Mouse (Mus musculus) left cerebral cortex, postnatal 10 days (tissue): ENCODE results near the gene Ctdsp2. TPM values are rescaled to one million over a fixed set of nuclear protein-coding genes. Genes with fewer than 3 reads are reported as not detected.
A peak's percentile ranks its signal among the peaks of the same experiment; 100 is the strongest.

Experiments used
- DNase-seq, 2 experiments: peaks; one replicate each; pipeline ENCODE4 v3.0.0; 2021 to 2022; ENCODE audit warnings: low spot score in 2 of 2, mixed read lengths in 1 of 2; ENCODE audit errors: extremely low spot score in 1 of 2
- intact Hi-C: fragments of 180-260 bp; cut with DNase I; formaldehyde crosslinking; loops from one replicate; pipeline ENCODE4 v1.15.1; 2025
- microRNA-seq: library from miRNA; unstranded; fragments of <30 nt; microRNA quantifications from one replicate; pipeline ENCODE4 v1.2.0, GENCODE M21; 2022
- total RNA-seq, 2 experiments: library from RNA; stranded (reverse); gene quantifications; 2 replicates each; pipeline ENCODE4 v1.2.3; 2021

The Ctdsp2 gene
- total RNA-seq, 2 experiments from 2014 or later = 54.2 to 62.9 TPM

DNA sequence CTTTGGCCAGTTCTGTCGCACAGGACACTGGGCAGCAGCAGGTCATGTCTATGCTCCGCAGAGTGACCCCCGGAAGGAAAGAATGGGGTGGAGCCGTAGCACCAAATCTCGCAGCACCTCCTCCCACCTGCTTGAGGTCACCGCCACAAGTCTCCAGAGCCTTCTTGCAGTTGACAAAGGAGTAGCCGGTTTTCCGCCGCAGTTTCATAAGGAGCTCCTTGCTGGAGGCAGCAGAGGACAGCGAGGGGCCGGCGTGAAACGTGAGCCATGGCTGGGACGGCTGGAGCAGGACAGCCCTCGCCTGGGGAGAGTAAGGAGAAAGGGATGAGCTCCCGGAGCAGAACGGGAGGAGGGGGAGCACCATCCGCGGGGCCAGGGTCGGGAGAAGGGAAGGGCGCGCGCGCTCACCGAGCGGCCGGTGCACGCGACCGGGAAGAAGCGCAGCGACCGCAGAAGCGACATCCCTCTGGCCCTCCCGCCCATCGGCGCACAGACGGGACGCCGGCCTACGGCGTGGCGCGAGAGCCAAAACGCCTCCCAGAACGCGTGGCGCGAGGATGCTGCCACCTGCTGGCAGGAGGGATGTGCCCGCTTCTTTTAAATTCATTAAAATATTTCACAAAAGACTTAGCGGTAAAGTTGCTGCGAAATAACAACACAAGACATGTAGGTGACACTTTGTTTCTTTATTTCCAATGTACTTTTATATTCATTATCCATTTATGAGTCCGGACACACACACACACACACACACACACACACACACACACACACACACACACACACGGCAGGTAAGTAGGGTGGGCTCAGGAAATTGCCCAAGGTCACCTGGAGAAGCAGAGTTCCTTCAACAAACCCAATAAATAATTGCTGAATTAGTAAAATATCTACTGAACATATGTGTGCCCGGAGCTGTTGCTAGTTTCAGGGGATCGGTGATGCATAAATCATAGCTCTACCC lies 52.1 kb downstream of the Ctdsp2 start, which contains the start of gene Tsfm:
Tsfm (minus strand) TSS at position 505 of the 961 bp plus-strand sequence.
- DNase-seq = peak; percentile 81 to 94
- intact Hi-C loops = loop anchor here (2.0 to 5.0 kb wide), 2 partner anchors 38 to 112 kb away; no protein-coding TSS in a partner anchor

- DNase-seq = no peak
- intact Hi-C loops = loop anchor here (5.0 kb wide), 1 partner anchor 41 kb away; no protein-coding TSS in a partner anchor
Observed at GRCm38 (mm10) chr10:127033301-127033741, 54.8 kb downstream of the Ctdsp2 start.

GRCm38 (mm10) chr10:127036273-127036672 lies 57.8 kb downstream of the Ctdsp2 start:
- DNase-seq = no peak
- intact Hi-C loops = no loop called here

- intact Hi-C loops = no loop called here
- no peak for DNase-seq
Observed at GRCm38 (mm10) chr10:127037641-127038040, 59.1 kb downstream of the Ctdsp2 start.

DNA sequence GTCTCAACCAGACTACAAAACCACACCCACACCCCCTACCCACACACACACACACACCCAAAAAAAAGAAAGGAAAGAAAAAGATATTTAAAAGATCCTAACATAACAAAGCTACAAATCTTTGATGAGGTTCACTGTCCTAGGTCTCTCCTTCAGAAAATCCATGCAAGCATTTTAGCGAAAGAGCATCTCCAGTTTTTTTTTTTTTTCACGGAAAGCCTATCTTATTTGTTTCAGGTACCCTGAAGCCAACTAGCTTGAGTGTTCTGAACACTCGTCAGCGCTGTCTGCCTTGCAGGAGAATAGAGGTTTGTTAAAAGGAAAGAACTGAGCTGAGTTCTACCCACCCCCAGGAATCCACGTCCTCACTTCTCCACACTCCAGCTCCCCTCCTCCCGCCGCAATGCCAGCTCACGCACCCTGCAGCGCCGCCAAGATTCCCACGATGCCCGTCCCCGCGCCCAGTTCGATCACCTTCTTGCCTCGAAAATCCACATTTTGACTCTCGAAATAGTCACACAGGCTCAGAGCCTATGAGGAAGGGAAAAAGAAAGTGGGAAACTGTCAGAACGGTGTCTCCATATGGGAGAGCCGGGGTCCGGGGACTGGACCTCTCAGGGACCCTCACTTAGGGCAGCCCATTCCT lies 62.2 kb downstream of the Ctdsp2 start:
- peak in 1 of 2 experiments; percentile 63 for DNase-seq
- intact Hi-C loops = no loop called here

DNA sequence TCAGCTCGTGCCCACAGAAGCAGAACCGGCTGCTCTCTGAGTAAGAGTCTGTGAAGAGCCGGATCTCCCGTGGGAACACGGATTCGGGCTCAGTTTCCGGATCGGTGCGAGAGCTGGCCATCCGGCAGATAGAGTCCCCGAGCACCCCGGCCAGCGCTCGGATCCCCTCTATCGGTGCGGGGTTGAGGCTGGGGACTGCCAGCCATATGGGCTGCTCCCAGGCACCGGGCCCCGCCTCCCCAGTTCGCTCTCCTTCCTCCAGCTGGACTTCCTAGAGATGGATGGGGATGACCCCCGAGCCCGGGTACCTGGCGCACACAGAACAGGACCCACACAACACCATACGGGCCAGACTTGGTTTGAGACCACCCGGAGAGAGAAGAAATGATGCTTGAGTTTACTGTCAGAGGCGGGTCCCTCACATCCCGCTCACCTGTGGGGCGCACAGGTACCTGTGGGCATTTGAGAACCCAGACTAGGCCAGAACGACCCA lies 62.8 kb downstream of the Ctdsp2 start, which contains the start of the genes Mettl1 and Eef1akmt3:
Mettl1 (plus strand) TSS at position 141 of the 493 bp plus-strand sequence.
Eef1akmt3 (minus strand) TSS at position 240 of the 493 bp plus-strand sequence.
- intact Hi-C loops = no loop called here
- DNase-seq = peak in 1 of 2 experiments; percentile 60

- intact Hi-C loops = no loop called here
Observed at GRCm38 (mm10) chr10:127041774-127042338, 63.3 kb downstream of the Ctdsp2 start.

DNA sequence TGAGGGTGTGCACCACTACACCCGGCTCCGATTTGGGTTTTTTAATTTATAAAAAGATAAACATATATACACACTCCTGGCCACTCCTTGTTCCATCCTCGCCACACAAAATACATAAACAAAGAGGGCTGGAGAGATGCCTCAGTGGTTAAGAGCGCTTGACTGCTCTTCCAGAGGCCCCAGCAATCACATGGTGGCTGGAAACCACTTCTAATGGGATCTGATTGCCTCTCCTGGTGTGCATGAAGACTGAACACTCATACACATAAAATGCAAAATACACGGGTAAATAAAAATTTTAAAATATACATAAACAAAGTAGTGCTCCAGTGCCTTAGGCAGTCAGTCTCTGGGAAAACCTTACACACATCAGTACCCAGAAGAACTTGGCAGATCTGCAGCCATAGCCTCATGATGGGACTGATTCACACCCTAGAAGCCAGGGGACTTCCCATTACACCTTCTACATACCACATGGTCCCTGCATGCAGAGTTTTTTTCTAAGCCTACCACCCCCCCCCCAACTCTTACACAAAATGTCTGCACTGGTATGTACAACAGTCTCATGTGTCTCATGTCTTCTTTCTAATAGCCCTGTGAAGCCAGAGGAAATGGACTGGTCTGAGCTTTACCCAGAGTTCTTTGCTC lies 64.1 kb downstream of the Ctdsp2 start:
- DNase-seq = no peak
- intact Hi-C loops = no loop called here

More at GRCm38 (mm10) chr10:127041774-127042338, 63.3 kb downstream of the Ctdsp2 start:
- peak; percentile 90 to 93 for DNase-seq

GRCm38 (mm10) chr10:127043187-127043586 lies 64.7 kb downstream of the Ctdsp2 start:
- intact Hi-C loops = no loop called here
- no peak for DNase-seq

DNA sequence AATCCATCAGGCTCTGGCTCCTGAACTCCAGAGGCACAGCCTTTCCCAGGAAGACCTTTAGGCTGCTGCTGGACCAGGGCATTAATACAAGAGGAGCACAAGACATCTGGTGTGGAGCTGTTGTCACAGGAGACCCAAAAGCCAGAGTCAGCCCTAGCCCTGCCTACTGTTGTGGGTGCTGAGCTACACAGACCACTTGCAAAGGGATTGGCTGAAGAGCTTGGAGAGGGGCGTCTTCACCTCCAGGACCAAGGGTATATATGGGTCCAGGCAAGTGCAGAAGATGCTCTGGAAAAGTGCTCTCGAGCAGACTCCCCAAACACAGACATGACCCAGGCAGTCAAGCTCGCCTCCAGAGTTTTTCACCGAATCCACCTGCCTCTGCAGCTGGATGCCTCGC lies 69.4 kb downstream of the Ctdsp2 start, which contains the start of gene Cyp27b1:
Cyp27b1 (plus strand) TSS at position 297 of the 400 bp plus-strand sequence.
- intact Hi-C loops = no loop called here
- no peak for DNase-seq

- intact Hi-C loops = no loop called here
- DNase-seq = no peak
Observed at GRCm38 (mm10) chr10:127048608-127049394, 70.3 kb downstream of the Ctdsp2 start.

Small RNA genes within 50 kb of the gene (microRNA-seq; reads per million reads assigned to microRNA genes)
- 42.5 reads per million, percentile 48 among the genes with 10 or more reads in this experiment for gene Mir26a-2
- not detected for gene Mir546

Other genes with a start within 250 kb of the Ctdsp2 start
- 10 to 100 TPM in 1 of 2 experiments, 1 to 10 TPM in 1; 8.6 to 10.2 TPM for gene Atp23, start 77.4 kb upstream of the Ctdsp2 start, total RNA-seq
- gene Avil, start 22.0 kb downstream of the Ctdsp2 start, total RNA-seq = under 1 TPM; 0.14 to 0.17 TPM
- gene Tsfm, start 52.1 kb downstream of the Ctdsp2 start, total RNA-seq = 10 to 100 TPM; 28.6 to 31.0 TPM
- gene Mettl1, start 62.7 kb downstream of the Ctdsp2 start, total RNA-seq = 10 to 100 TPM; 10.7 to 12.4 TPM
- gene Eef1akmt3, start 62.8 kb downstream of the Ctdsp2 start, total RNA-seq = under 1 TPM; 0.28 to 0.49 TPM
- gene Cyp27b1, start 69.5 kb downstream of the Ctdsp2 start, total RNA-seq = under 1 TPM; 0.36 to 0.49 TPM
- gene March9, start 81.5 kb downstream of the Ctdsp2 start, total RNA-seq = 10 to 100 TPM; 49.6 to 49.8 TPM
- gene Cdk4, start 84.8 kb downstream of the Ctdsp2 start, total RNA-seq = 100 to 1,000 TPM; 114 to 123 TPM
- gene Tspan31, start 91.5 kb downstream of the Ctdsp2 start, total RNA-seq = 10 to 100 TPM; 65.2 to 67.9 TPM
- gene Agap2, start 96.6 kb downstream of the Ctdsp2 start, total RNA-seq = 100 to 1,000 TPM; 558 to 572 TPM
- gene Os9, start 142.4 kb downstream of the Ctdsp2 start, total RNA-seq = 100 to 1,000 TPM; 103 to 107 TPM
- 100 to 1,000 TPM; 105 to 107 TPM for gene B4galnt1, start 186.5 kb downstream of the Ctdsp2 start, total RNA-seq
- gene Slc26a10, start 201.9 kb downstream of the Ctdsp2 start, total RNA-seq = 1 to 10 TPM; 1.0 to 1.2 TPM
- 10 to 100 TPM; 65.2 to 69.1 TPM for gene Arhgef25, start 211.4 kb downstream of the Ctdsp2 start, total RNA-seq
- gene Dtx3, start 217.0 kb downstream of the Ctdsp2 start, total RNA-seq = 100 to 1,000 TPM; 182 to 185 TPM
- gene Pip4k2c, start 232.9 kb downstream of the Ctdsp2 start, total RNA-seq = 10 to 100 TPM; 42.2 to 47.4 TPM